ENCODE assay signal across 20 mouse cellular contexts in the genomic region with DNA sequence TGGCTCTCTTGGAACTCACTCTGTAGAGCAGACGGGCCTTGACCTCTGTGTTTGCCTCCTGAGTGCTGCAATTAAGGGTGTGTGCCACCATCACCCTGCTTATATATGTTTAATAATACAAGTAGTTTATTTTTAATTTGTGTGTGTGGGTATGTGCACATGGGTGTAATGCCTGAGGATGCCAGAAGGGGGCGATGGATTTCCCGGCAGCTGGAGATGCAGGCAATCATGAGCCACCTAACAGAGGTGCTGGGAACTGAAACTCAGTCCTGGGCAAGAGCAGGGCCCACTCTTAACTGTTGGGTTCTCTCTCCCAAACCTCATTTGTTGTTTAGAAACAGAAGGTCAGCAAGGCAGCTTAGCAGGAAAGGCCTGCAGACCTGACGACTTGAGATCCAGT. TPM values are rescaled to one million over a fixed set of nuclear protein-coding genes. Genes with fewer than 3 reads are reported as not detected.
DNase-seq lines count a peak whose midpoint lies in the region; ATAC-seq and TF ChIP-seq lines count a peak whose summit lies in the region.
"Had no signal": no experiment of that assay in that cellular context is flagged by ENCODE, and none has a peak within 500 bp of the region (broad histone marks: within the 10 kb centered on the region; RNA-seq: fewer than 3 reads in every experiment).

No protein-coding gene starts in this region.

- TF ChIP-seq CTCF in intestine, postnatal 0 days (IDR thresholded peaks at IDR 0.05; ENCODE audit: low read depth) = peak; percentile 43
- TF ChIP-seq CTCF in lung, adult 2 months (IDR thresholded peaks at IDR 0.05; ENCODE audit: insufficient read depth, low read length) = 0 out of 2 replicates have a peak, but pooled peaks have one; percentile 23
- peak; percentile 36; the same call in 1 of the 2 replicates for TF ChIP-seq CTCF in small intestine, adult 2 months (IDR thresholded peaks at IDR 0.05; ENCODE audit: extremely low read depth, insufficient read length, insufficient replicate concordance, low read depth, low read length)

- H3K36me3 ChIP-seq in intestine, postnatal 0 days (ENCODE audit: control insufficient read depth, insufficient read depth) = peaks cover 25% of the 10 kb centered on the region; the same call in 1 of the 2 replicates
- no peaks in the 10 kb centered on the region for H3K36me3 ChIP-seq in intestine, embryonic 15.5 days
- peaks cover 40% of the 10 kb centered on the region for H3K36me3 ChIP-seq in small intestine, adult 2 months (ENCODE audit: control insufficient read depth, insufficient read depth, low read length)
- H3K36me3 ChIP-seq: embryonic facial prominence, embryonic 10.5 days; forebrain, embryonic 15.5 days; G1E; heart, embryonic 13.5 days had no signal

- no peaks in the 10 kb centered on the region for H3K9me3 ChIP-seq in intestine, postnatal 0 days (ENCODE audit: control insufficient read depth)
- H3K9me3 ChIP-seq in intestine, embryonic 15.5 days = no peaks in the 10 kb centered on the region
- H3K9me3 ChIP-seq: forebrain, embryonic 15.5 days; heart, embryonic 13.5 days had no signal

- no peak overlapping the region for H3K4me3 ChIP-seq in intestine, postnatal 0 days (ENCODE audit: low read depth, low read length)
- H3K4me3 ChIP-seq in intestine, embryonic 15.5 days (replicated peaks) = no peak overlapping the region
- H3K4me3 ChIP-seq in lung, adult 2 months (replicated peaks; ENCODE audit: extremely low read depth, low read depth, low read length) = no peak overlapping the region
- no peak overlapping the region for H3K4me3 ChIP-seq in small intestine, adult 2 months (ENCODE audit: low read depth, low read length)
- H3K4me3 ChIP-seq: embryonic facial prominence, embryonic 10.5 days; erythroblast, embryonic 14.5 days; forebrain, embryonic 15.5 days; heart, embryonic 13.5 days; megakaryocyte, embryonic 14.5 days had no signal

- no peak for ATAC-seq in intestine, postnatal 0 days
- ATAC-seq in intestine, embryonic 15.5 days = no peak
- ATAC-seq: forebrain, embryonic 15.5 days; midbrain, embryonic 16.5 days had no signal

- H3K27me3 ChIP-seq in intestine, postnatal 0 days (replicated peaks; ENCODE audit: control insufficient read depth, insufficient read depth, low read length) = no peaks in the 10 kb centered on the region
- H3K27me3 ChIP-seq in intestine, embryonic 15.5 days (replicated peaks) = no peaks in the 10 kb centered on the region
- no peaks in the 10 kb centered on the region for H3K27me3 ChIP-seq in small intestine, adult 2 months (ENCODE audit: control insufficient read depth, insufficient read depth, low read length)
- H3K27me3 ChIP-seq: forebrain, embryonic 15.5 days; heart, embryonic 13.5 days had no signal

- H3K4me2 ChIP-seq in intestine, postnatal 0 days (replicated peaks; ENCODE audit: low read depth) = no peak overlapping the region
- no peak overlapping the region for H3K4me2 ChIP-seq in intestine, embryonic 15.5 days (replicated peaks)
- H3K4me2 ChIP-seq: forebrain, embryonic 15.5 days; heart, embryonic 13.5 days had no signal

- 0 out of 2 replicates have a peak, but pooled peaks cover under 1% of the 10 kb centered on the region for H3K4me1 ChIP-seq in intestine, postnatal 0 days (replicated peaks; ENCODE audit: control insufficient read depth, insufficient read depth, low read length)
- H3K4me1 ChIP-seq in intestine, embryonic 15.5 days (replicated peaks) = peaks cover 2% of the 10 kb centered on the region; the same call in 1 of the 2 replicates
- peaks cover 4% of the 10 kb centered on the region for H3K4me1 ChIP-seq in lung, adult 2 months (ENCODE audit: control insufficient read depth, insufficient read depth, low read length)
- peaks cover 1% of the 10 kb centered on the region; the same call in 1 of the 2 replicates for H3K4me1 ChIP-seq in small intestine, adult 2 months (ENCODE audit: control insufficient read depth, insufficient read depth, insufficient read length, low read length)
- H3K4me1 ChIP-seq: embryonic facial prominence, embryonic 10.5 days; forebrain, embryonic 15.5 days; heart, embryonic 13.5 days had no signal

- 78% methylated on average over 4 of the region's 4 CpGs for WGBS in intestine, postnatal 0 days
- 82% methylated on average over 4 of the region's 4 CpGs for WGBS in intestine, embryonic 15.5 days
- WGBS in lung, adult 2 months = 77% methylated on average over 4 of the region's 4 CpGs
- WGBS in small intestine, adult 2 months = 88% methylated on average over 4 of the region's 4 CpGs

- no peak overlapping the region for H3K27ac ChIP-seq in intestine, postnatal 0 days (ENCODE audit: low read depth, low read length)
- H3K27ac ChIP-seq in intestine, embryonic 15.5 days = no peak overlapping the region
- no peak overlapping the region for H3K27ac ChIP-seq in small intestine, adult 2 months (ENCODE audit: insufficient read depth, low read depth, low read length)
- H3K27ac ChIP-seq: embryonic facial prominence, embryonic 10.5 days; forebrain, embryonic 15.5 days; heart, embryonic 13.5 days had no signal

- DNase-seq in lung, adult 2 months = no peak
- DNase-seq in lung, postnatal 4 days = no peak
- peak; percentile 56 for DNase-seq in ES-CJ7 (ENCODE audit: low read depth, low spot score)
- no peak for DNase-seq in thymus, postnatal 0 days (ENCODE audit: low spot score)
- DNase-seq: adrenal gland, adult 8-10 months; cerebellum, adult 11-12 months; heart, postnatal 4 days; lung, adult 18-20 months; right cerebral cortex, adult 18-20 months; thymus, postnatal 4 days had no signal

- H3K9ac ChIP-seq in intestine, postnatal 0 days (ENCODE audit: low read depth, low read length) = no peak overlapping the region
- no peak overlapping the region for H3K9ac ChIP-seq in intestine, embryonic 15.5 days
- H3K9ac ChIP-seq: forebrain, embryonic 15.5 days; heart, embryonic 13.5 days had no signal

- TF ChIP-seq POLR2A in lung, adult 2 months (IDR thresholded peaks at IDR 0.05; ENCODE audit: borderline replicate concordance, extremely low read depth, low read depth, low read length) = no peak
- TF ChIP-seq POLR2A in small intestine, adult 2 months (IDR thresholded peaks at IDR 0.05; ENCODE audit: low read depth, low read length) = no peak

RNA-seq across cellular contexts. Expression of a gene that starts 9.1 kb away (rescaled TPM):
- polyA plus RNA-seq in intestine, postnatal 0 days (2015; fragmentation: Nextera tagmentation; extraction: Ambion mirVana) = 36.2 and 38.0 TPM in 2 replicates
- 76.9 and 79.4 TPM in 2 replicates for polyA plus RNA-seq in intestine, embryonic 15.5 days (2015; fragmentation: Nextera tagmentation; extraction: Ambion mirVana)
- polyA plus RNA-seq in lung, adult 2 months (2012; rRNA removed) = 769 and 829 TPM in 2 replicates
- polyA plus RNA-seq in small intestine, adult 2 months (2012; rRNA removed) = 18.6 and 20.3 TPM in 2 replicates
- polyA plus RNA-seq in thymus, postnatal 0 days (2015; fragmentation: Nextera tagmentation; extraction: Ambion mirVana) = 29.7 and 30.9 TPM in 2 replicates
- polyA plus RNA-seq: erythroblast, embryonic 14.5 days; G1E had no signal

RNA-seq across cellular contexts. Expression of a gene that starts 16.7 kb away (rescaled TPM):
- 54.8 and 56.5 TPM in 2 replicates for polyA plus RNA-seq in intestine, postnatal 0 days (2015; fragmentation: Nextera tagmentation; extraction: Ambion mirVana)
- 24.5 and 26.4 TPM in 2 replicates for polyA plus RNA-seq in intestine, embryonic 15.5 days (2015; fragmentation: Nextera tagmentation; extraction: Ambion mirVana)
- 16.1 and 21.9 TPM in 2 replicates for polyA plus RNA-seq in lung, adult 2 months (2012; rRNA removed)
- polyA plus RNA-seq in small intestine, adult 2 months (2012; rRNA removed) = 56.7 and 145 TPM in 2 replicates
- polyA plus RNA-seq in thymus, postnatal 0 days (2015; fragmentation: Nextera tagmentation; extraction: Ambion mirVana) = 2.6 and 4.2 TPM in 2 replicates
- polyA plus RNA-seq: erythroblast, embryonic 14.5 days; forebrain, embryonic 15.5 days; G1E had no signal

RNA-seq across cellular contexts. Expression of a gene that starts 29.6 kb away (rescaled TPM):
- polyA plus RNA-seq in intestine, postnatal 0 days (2015; fragmentation: Nextera tagmentation; extraction: Ambion mirVana) = 93.1 and 94.7 TPM in 2 replicates
- polyA plus RNA-seq in intestine, embryonic 15.5 days (2015; fragmentation: Nextera tagmentation; extraction: Ambion mirVana) = 148 and 154 TPM in 2 replicates
- 70.9 and 74.7 TPM in 2 replicates for polyA plus RNA-seq in lung, adult 2 months (2012; rRNA removed)
- 128 and 208 TPM in 2 replicates for polyA plus RNA-seq in small intestine, adult 2 months (2012; rRNA removed)
- 7.0 and 7.1 TPM in 2 replicates for polyA plus RNA-seq in thymus, postnatal 0 days (2015; fragmentation: Nextera tagmentation; extraction: Ambion mirVana)

RNA-seq across cellular contexts. Expression of a gene that starts 42.7 kb away (rescaled TPM):
- polyA plus RNA-seq in intestine, postnatal 0 days (2015; fragmentation: Nextera tagmentation; extraction: Ambion mirVana) = 19.0 and 23.7 TPM in 2 replicates
- polyA plus RNA-seq in intestine, embryonic 15.5 days (2015; fragmentation: Nextera tagmentation; extraction: Ambion mirVana) = 13.3 and 13.9 TPM in 2 replicates
- polyA plus RNA-seq in lung, adult 2 months (2012; rRNA removed) = 38.7 and 71.2 TPM in 2 replicates
- polyA plus RNA-seq in small intestine, adult 2 months (2012; rRNA removed) = 169 and 226 TPM in 2 replicates
- 9.5 and 13.1 TPM in 2 replicates for polyA plus RNA-seq in thymus, postnatal 0 days (2015; fragmentation: Nextera tagmentation; extraction: Ambion mirVana)
